Mouse (Mus musculus): Measurements from ENCODE around the gene Astn1. TPM values are rescaled to one million over a fixed set of nuclear protein-coding genes. Genes with fewer than 3 reads are reported as not detected.

The Astn1 gene
- polyA plus RNA-seq, 1 experiment = 0.02 TPM

GRCm38 (mm10) chr1:158597996-158598395 is 235.9 kb downstream of the Astn1 start:
- no peak for DNase-seq (ENCODE audit: low read depth in 1 of 2, low spot score in 2 of 2)
- H3K27me3 ChIP-seq (ENCODE audit: control insufficient read depth, insufficient read depth, low read length) = no peaks in the 10 kb centered on the region
- WGBS = 76% methylated on average over 7 of the region's 7 CpGs
- no peak overlapping the region for H3K27ac ChIP-seq (ENCODE audit: insufficient read depth, low read length)
- TF ChIP-seq POLR2A (IDR thresholded peaks at IDR 0.05; ENCODE audit: low read depth, low read length) (no peak), CTCF (IDR thresholded peaks at IDR 0.05; ENCODE audit: extremely low read depth, insufficient read depth, insufficient read length, insufficient replicate concordance) (no peak)
- no peak overlapping the region for H3K4me3 ChIP-seq (ENCODE audit: extremely low read depth, insufficient read depth, insufficient read length)
- H3K36me3 ChIP-seq (ENCODE audit: control insufficient read depth, insufficient read depth, low read length) = no peaks in the 10 kb centered on the region
- H3K4me1 ChIP-seq (ENCODE audit: control insufficient read depth, insufficient read depth, insufficient read length) = no peaks in the 10 kb centered on the region

- no peak for DNase-seq (ENCODE audit: low read depth in 1 of 2, low spot score in 2 of 2)
- Histone ChIP-seq H3K27me3 (ENCODE audit: control insufficient read depth, insufficient read depth, low read length) (no peaks in the 10 kb centered on the region), H3K27ac (ENCODE audit: insufficient read depth, low read length) (no peak overlapping the region), H3K4me3 (ENCODE audit: extremely low read depth, insufficient read depth, insufficient read length) (no peak overlapping the region), H3K4me1 (ENCODE audit: control insufficient read depth, insufficient read depth, insufficient read length) (no peaks in the 10 kb centered on the region), H3K36me3 (ENCODE audit: control insufficient read depth, insufficient read depth, low read length) (no peaks in the 10 kb centered on the region)
- 78% methylated on average over 2 of the region's 2 CpGs for WGBS
- no peak for TF ChIP-seq CTCF (IDR thresholded peaks at IDR 0.05; ENCODE audit: extremely low read depth, insufficient read depth, insufficient read length, insufficient replicate concordance)
Observed at GRCm38 (mm10) chr1:158599435-158599834, 237.4 kb downstream of the Astn1 start.

- no peaks in the 10 kb centered on the region for H3K27me3 ChIP-seq (ENCODE audit: control insufficient read depth, insufficient read depth, low read length)
- H3K36me3 ChIP-seq (ENCODE audit: control insufficient read depth, insufficient read depth, low read length) = no peaks in the 10 kb centered on the region
- no peak for DNase-seq (ENCODE audit: low read depth in 1 of 2, low spot score in 2 of 2)
- H3K4me1 ChIP-seq (ENCODE audit: control insufficient read depth, insufficient read depth, insufficient read length) = no peaks in the 10 kb centered on the region
- 72% methylated on average over 2 of the region's 2 CpGs for WGBS
- H3K4me3 ChIP-seq (ENCODE audit: extremely low read depth, insufficient read depth, insufficient read length) = no peak overlapping the region
- TF ChIP-seq POLR2A (IDR thresholded peaks at IDR 0.05; ENCODE audit: low read depth, low read length) (no peak), CTCF (IDR thresholded peaks at IDR 0.05; ENCODE audit: extremely low read depth, insufficient read depth, insufficient read length, insufficient replicate concordance) (no peak)
- H3K27ac ChIP-seq (ENCODE audit: insufficient read depth, low read length) = no peak overlapping the region
Observed at GRCm38 (mm10) chr1:158603056-158603455, 241.0 kb downstream of the Astn1 start.

GRCm38 (mm10) chr1:158604149-158604548 is 242.1 kb downstream of the Astn1 start:
- Histone ChIP-seq H3K36me3 (ENCODE audit: control insufficient read depth, insufficient read depth, low read length) (no peaks in the 10 kb centered on the region), H3K4me1 (ENCODE audit: control insufficient read depth, insufficient read depth, insufficient read length) (no peaks in the 10 kb centered on the region), H3K27me3 (ENCODE audit: control insufficient read depth, insufficient read depth, low read length) (no peaks in the 10 kb centered on the region), H3K27ac (ENCODE audit: insufficient read depth, low read length) (no peak overlapping the region), H3K4me3 (ENCODE audit: extremely low read depth, insufficient read depth, insufficient read length) (no peak overlapping the region)
- WGBS = 100% methylated on average over 1 of the region's 1 CpGs
- TF ChIP-seq POLR2A (IDR thresholded peaks at IDR 0.05; ENCODE audit: low read depth, low read length) (no peak), CTCF (IDR thresholded peaks at IDR 0.05; ENCODE audit: extremely low read depth, insufficient read depth, insufficient read length, insufficient replicate concordance) (no peak)
- no peak for DNase-seq (ENCODE audit: low read depth in 1 of 2, low spot score in 2 of 2)

- 69% methylated on average over 4 of the region's 4 CpGs for WGBS
Observed at GRCm38 (mm10) chr1:158605597-158605996, 243.5 kb downstream of the Astn1 start.

GRCm38 (mm10) chr1:158606324-158606723 is 244.3 kb downstream of the Astn1 start:
- TF ChIP-seq POLR2A (IDR thresholded peaks at IDR 0.05; ENCODE audit: low read depth, low read length) (no peak), CTCF (IDR thresholded peaks at IDR 0.05; ENCODE audit: extremely low read depth, insufficient read depth, insufficient read length, insufficient replicate concordance) (no peak)
- no peak for DNase-seq (ENCODE audit: low read depth in 1 of 2, low spot score in 2 of 2)
- no peak overlapping the region for H3K4me3 ChIP-seq (ENCODE audit: extremely low read depth, insufficient read depth, insufficient read length)
- H3K27me3 ChIP-seq (ENCODE audit: control insufficient read depth, insufficient read depth, low read length) = no peaks in the 10 kb centered on the region
- 87% methylated on average over 10 of the region's 10 CpGs for whole genome bisulfite sequencing
- no peak overlapping the region for H3K27ac ChIP-seq (ENCODE audit: insufficient read depth, low read length)
- no peaks in the 10 kb centered on the region for H3K36me3 ChIP-seq (ENCODE audit: control insufficient read depth, insufficient read depth, low read length)
- H3K4me1 ChIP-seq (ENCODE audit: control insufficient read depth, insufficient read depth, insufficient read length) = no peaks in the 10 kb centered on the region

More at GRCm38 (mm10) chr1:158605597-158605996, 243.5 kb downstream of the Astn1 start:
- Histone ChIP-seq H3K4me1 (ENCODE audit: control insufficient read depth, insufficient read depth, insufficient read length) (no peaks in the 10 kb centered on the region), H3K36me3 (ENCODE audit: control insufficient read depth, insufficient read depth, low read length) (no peaks in the 10 kb centered on the region), H3K27ac (ENCODE audit: insufficient read depth, low read length) (no peak overlapping the region), H3K4me3 (ENCODE audit: extremely low read depth, insufficient read depth, insufficient read length) (no peak overlapping the region), H3K27me3 (ENCODE audit: control insufficient read depth, insufficient read depth, low read length) (no peaks in the 10 kb centered on the region)
- no peak for TF ChIP-seq POLR2A (IDR thresholded peaks at IDR 0.05; ENCODE audit: low read depth, low read length)
- TF ChIP-seq CTCF (IDR thresholded peaks at IDR 0.05; ENCODE audit: extremely low read depth, insufficient read depth, insufficient read length, insufficient replicate concordance) = no peak
- no peak for DNase-seq (ENCODE audit: low read depth in 1 of 2, low spot score in 2 of 2)

GRCm38 (mm10) chr1:158607201-158607600 is 245.1 kb downstream of the Astn1 start:
- Histone ChIP-seq H3K27me3 (ENCODE audit: control insufficient read depth, insufficient read depth, low read length) (no peaks in the 10 kb centered on the region), H3K4me1 (ENCODE audit: control insufficient read depth, insufficient read depth, insufficient read length) (no peaks in the 10 kb centered on the region), H3K4me3 (ENCODE audit: extremely low read depth, insufficient read depth, insufficient read length) (no peak overlapping the region), H3K27ac (ENCODE audit: insufficient read depth, low read length) (no peak overlapping the region), H3K36me3 (ENCODE audit: control insufficient read depth, insufficient read depth, low read length) (no peaks in the 10 kb centered on the region)
- 80% methylated on average over 1 of the region's 1 CpGs for WGBS
- TF ChIP-seq CTCF (IDR thresholded peaks at IDR 0.05; ENCODE audit: extremely low read depth, insufficient read depth, insufficient read length, insufficient replicate concordance) (no peak), POLR2A (IDR thresholded peaks at IDR 0.05; ENCODE audit: low read depth, low read length) (no peak)
- DNase-seq (ENCODE audit: low read depth in 1 of 2, low spot score in 2 of 2) = no peak

Data from spleen, adult 2 months (tissue).